In the genomic region with DNA sequence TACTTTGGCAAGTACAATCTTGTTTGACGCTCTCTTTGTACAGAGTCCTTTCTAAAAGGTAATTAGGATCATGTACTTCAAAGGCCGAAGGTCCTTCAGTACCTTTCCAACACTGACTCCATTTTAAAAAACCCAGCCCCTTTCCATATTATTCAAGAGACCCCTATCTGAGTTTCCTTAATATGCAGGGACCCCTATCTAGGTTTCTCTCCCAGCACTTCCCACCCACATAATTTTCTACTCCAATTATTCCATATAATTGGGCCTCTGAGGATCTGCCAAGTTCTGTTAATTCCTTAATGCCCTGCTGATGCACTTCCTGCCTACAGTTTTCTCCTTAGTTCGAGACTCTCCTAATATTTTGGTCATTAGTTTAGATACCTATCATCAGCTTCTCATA, we compare ENCODE assay signal across 13 mouse cellular contexts.
"Had no signal": no experiment of that assay in that cellular context is flagged by ENCODE, and none has a peak within 500 bp of the region (broad histone marks: within the 10 kb centered on the region; RNA-seq: fewer than 3 reads in every experiment).

No protein-coding gene starts in this region.

- DNase-seq: heart, postnatal 10 days; heart, postnatal 14 days; heart, postnatal 36 days; heart, postnatal 4 days; kidney, adult 11 months; kidney, adult 18-20 months; kidney, adult 8-10 months; kidney, postnatal 10 days; kidney, postnatal 14 days; kidney, postnatal 25 days; kidney, postnatal 4 days; layer of hippocampus, adult 9-11 months; layer of hippocampus, postnatal 36 days had no signal
